Mouse (Mus musculus) neural tube, embryonic 13.5 days (tissue): ENCODE measurements around the gene Bpifb4. TPM values are rescaled to one million over a fixed set of nuclear protein-coding genes. Genes with fewer than 3 reads are reported as not detected.

Experiments used
- ATAC-seq: fragments of 200-750 bp; cut with Nextera tagmentation; 2 replicates; pipeline ENCODE4 v1.8.0; 2017; ENCODE audit warnings: low read depth, mild to moderate bottlenecking, moderate TSS enrichment, moderate library complexity
- H3K27ac ChIP-seq: fragments of 300-500 bp; sonication (generic); replicated peaks from 2 replicates; pipeline ENCODE4 v1.5.1; 2015; ENCODE audit warnings: moderate library complexity, mild to moderate bottlenecking, inconsistent platforms
- H3K27me3 ChIP-seq: fragments of 300-500 bp; sonication (generic); 2 replicates; pipeline ENCODE4 v1.6.1; 2015; ENCODE audit warnings: mild to moderate bottlenecking, inconsistent platforms
- H3K36me3 ChIP-seq: fragments of 300-500 bp; sonication (generic); 2 replicates; pipeline ENCODE4 v1.6.1; 2015; ENCODE audit warnings: mild to moderate bottlenecking, inconsistent platforms
- H3K4me1 ChIP-seq: fragments of 300-500 bp; sonication (generic); replicated peaks from 2 replicates; pipeline ENCODE4 v1.6.1; 2015; ENCODE audit warnings: inconsistent platforms
- H3K4me2 ChIP-seq: fragments of 300-500 bp; sonication (generic); 2 replicates; pipeline ENCODE4 v1.6.1; 2015; ENCODE audit warnings: inconsistent platforms, mild to moderate bottlenecking, moderate library complexity
- H3K4me3 ChIP-seq: fragments of 300-500 bp; sonication (generic); 2 replicates; pipeline ENCODE4 v1.5.1; 2015; ENCODE audit warnings: mild to moderate bottlenecking, inconsistent platforms
- H3K9ac ChIP-seq: fragments of 300-500 bp; sonication (generic); 2 replicates; pipeline ENCODE4 v1.6.1; 2015; ENCODE audit warnings: moderate library complexity, mild to moderate bottlenecking, inconsistent platforms
- H3K9me3 ChIP-seq: fragments of 300-500 bp; sonication (generic); 2 replicates; pipeline ENCODE4 v1.6.1; 2016; ENCODE audit warnings: inconsistent platforms
- WGBS: fragments of 180-500 bp; shearing (Covaris S2); methylation state at CpG from one replicate; pipeline ENCODE4 v1.1.7; 2015; 5-methylcytosine and 5-hydroxymethylcytosine counted together
- polyA plus RNA-seq: library from polyadenylated mRNA; unstranded; fragments of >200 nt; fragmentation: Nextera tagmentation; extraction: Ambion mirVana; gene quantifications from 2 replicates; pipeline ENCODE4 v1.2.1, GENCODE M21; 2015

Bpifb4 gene
- polyA plus RNA-seq, result not detected in 2 replicates

DNA sequence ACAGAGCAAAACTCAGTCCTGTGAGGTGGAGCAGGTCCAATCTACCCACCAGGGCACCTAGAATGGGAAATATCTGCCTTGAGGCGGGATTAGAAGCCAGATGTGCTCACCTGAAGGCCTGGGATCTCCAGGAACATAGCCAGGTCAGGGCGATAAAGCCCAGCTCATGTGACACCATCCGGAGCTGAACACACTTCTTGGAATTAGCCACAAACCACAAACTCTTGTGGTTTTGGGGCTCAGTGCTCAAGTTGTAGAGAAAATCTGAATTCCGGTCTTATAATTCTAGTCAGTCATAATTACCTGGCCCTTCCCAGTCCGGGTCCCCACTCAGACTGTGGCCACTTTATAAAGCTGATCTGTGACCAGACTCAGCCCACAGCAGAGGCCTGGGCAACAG, at the start of gene Bpifb4:
TSS of gene Bpifb4 (plus strand) at position 370 of the 400 bp plus-strand sequence.
- Histone ChIP-seq H3K9ac (no peak within 1 kb of the TSS), H3K36me3 (no peaks in the 10 kb centered on the region), H3K27ac (no peak within 1 kb of the TSS), H3K27me3 (no peaks in the 10 kb centered on the region; the same call in 1 of the 2 replicates), H3K9me3 (no peaks in the 10 kb centered on the region), H3K4me1 (no peaks in the 10 kb centered on the region), H3K4me2 (no peak within 1 kb of the TSS), H3K4me3 (no peak within 1 kb of the TSS)
- ATAC-seq, result no peak
- 89% methylated on average over 5 of the region's 5 CpGs for WGBS

DNA sequence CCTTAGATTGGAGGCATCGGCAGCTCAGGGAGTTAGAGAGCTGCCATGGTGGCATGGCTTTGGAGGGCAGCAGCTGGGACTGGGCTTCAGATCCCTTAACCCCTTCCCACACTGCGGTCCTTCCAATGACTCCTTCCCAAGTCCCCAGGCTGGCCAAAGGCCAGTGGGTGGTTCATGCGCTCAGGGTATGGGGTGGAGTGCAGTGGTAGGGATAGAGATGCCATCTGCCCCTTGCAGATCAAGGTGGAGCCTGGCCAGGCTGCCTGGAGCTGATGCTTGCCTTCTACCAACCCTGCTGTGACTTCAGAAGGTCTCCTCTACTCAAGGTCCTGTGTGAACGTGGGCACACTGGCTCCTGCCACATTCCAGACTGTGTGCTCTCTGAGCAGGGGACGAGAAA, 38.9 kb upstream of the Bpifb4 start:
- 82% methylated on average over 5 of the region's 5 CpGs for WGBS
- ATAC-seq, result no peak
- H3K9ac ChIP-seq, result no peak overlapping the region
- H3K9me3 ChIP-seq, result no peaks in the 10 kb centered on the region
- no peak overlapping the region for H3K4me2 ChIP-seq
- H3K4me3 ChIP-seq, result no peak overlapping the region
- H3K27me3 ChIP-seq, result no peaks in the 10 kb centered on the region
- no peaks in the 10 kb centered on the region for H3K4me1 ChIP-seq
- no peaks in the 10 kb centered on the region for H3K36me3 ChIP-seq
- H3K27ac ChIP-seq, result no peak overlapping the region

DNA sequence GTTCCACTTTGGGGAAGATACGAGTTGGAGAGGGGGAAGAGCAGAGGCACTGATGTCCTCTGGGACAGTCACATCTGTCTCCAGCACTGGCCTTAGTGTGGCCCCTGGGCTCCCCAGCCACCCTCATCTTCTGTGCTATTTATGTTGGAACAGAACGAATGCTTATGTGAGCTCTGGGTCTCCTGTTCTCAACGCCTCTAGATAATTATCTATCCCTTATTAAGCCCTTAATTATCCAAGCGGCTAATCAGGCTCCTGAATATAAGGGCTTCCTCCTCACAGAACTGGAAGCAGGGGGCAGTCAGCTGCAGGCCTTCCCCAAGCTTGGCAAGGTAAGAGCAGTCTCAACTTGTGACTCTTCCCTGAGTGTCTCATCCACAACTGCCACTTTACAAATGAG, 37.9 kb upstream of the Bpifb4 start, which contains the start of gene Bpifb6:
TSS of gene Bpifb6 (plus strand) at position 301 of the 400 bp plus-strand sequence.
- Histone ChIP-seq H3K4me3 (no peak within 1 kb of the TSS), H3K4me1 (no peaks in the 10 kb centered on the region), H3K36me3 (no peaks in the 10 kb centered on the region), H3K9ac (no peak within 1 kb of the TSS), H3K27me3 (no peaks in the 10 kb centered on the region), H3K4me2 (no peak within 1 kb of the TSS), H3K27ac (no peak within 1 kb of the TSS), H3K9me3 (no peaks in the 10 kb centered on the region)
- no peak for ATAC-seq
- 72% methylated on average over 4 of the region's 4 CpGs for WGBS

DNA sequence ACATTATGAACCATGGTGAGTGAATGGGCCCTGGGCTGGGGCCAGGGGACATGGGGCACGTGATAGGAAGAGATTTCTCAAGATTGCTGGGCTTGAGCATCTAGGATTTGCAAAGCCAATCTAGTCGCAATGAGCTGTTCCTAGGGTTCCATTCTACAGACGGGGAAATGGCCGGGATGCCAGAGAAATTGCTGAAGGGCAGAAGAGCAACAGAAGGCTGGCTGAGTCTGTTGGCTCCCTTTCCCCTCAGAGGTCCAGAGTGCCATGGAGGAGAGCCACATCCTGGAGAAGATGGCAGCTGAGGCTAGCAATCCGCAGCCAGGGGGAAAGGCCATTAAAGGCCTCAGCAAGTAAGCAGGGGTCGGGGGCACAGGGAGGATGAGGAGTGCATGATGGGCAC, 35.3 kb upstream of the Bpifb4 start:
- no peak for ATAC-seq
- Histone ChIP-seq H3K4me2 (no peak overlapping the region), H3K9ac (no peak overlapping the region), H3K9me3 (no peaks in the 10 kb centered on the region), H3K27ac (no peak overlapping the region), H3K27me3 (no peaks in the 10 kb centered on the region), H3K36me3 (no peaks in the 10 kb centered on the region), H3K4me1 (no peaks in the 10 kb centered on the region), H3K4me3 (no peak overlapping the region)
- WGBS, result 77% methylated on average over 6 of the region's 6 CpGs

DNA sequence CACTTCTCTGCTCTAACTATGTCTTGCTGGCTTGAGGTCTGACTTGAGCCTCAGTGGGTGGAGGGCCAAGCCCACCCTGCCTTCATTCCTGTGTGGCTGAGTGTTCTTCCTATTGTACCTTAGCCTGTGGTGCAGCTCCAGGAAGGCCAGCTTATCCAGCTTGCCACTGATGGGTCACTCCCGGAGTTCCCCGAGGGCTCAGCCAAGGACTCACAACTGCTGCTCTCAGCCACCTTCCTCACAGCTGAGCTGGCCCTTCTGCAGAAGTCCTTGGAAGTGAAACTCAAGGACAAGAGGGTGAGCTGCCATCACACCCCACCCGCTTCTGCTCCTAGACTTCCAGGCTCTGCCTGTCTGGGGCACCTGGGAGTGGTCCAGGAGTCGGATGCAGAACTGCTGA, 31.4 kb upstream of the Bpifb4 start:
- ATAC-seq, result no peak

DNA sequence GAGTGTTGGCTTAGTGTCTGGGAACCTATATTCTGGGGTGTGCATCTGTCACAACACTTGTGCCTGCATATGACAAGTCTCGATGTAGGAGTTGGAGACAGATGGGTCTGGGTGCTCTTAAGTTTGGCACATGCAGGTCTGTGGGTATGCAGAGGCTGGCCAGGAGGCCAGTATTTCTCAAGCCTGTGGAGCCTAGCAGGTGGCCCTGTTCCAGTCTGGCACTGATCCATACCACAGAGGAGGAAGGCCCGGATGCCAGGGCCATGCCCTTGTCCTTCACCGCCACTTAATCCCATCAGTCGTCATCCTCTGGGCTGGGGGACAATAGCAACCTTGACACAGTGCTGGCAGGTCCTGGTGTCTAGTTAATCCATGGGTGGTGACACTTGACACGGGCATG, 23.9 kb upstream of the Bpifb4 start:
- 81% methylated on average over 5 of the region's 5 CpGs for WGBS
- Histone ChIP-seq H3K9ac (no peak overlapping the region), H3K9me3 (no peaks in the 10 kb centered on the region), H3K4me1 (no peaks in the 10 kb centered on the region), H3K4me3 (no peak overlapping the region), H3K36me3 (no peaks in the 10 kb centered on the region), H3K4me2 (no peak overlapping the region), H3K27ac (no peak overlapping the region), H3K27me3 (no peaks in the 10 kb centered on the region)
- no peak for ATAC-seq

More for the DNA sequence above, 31.4 kb upstream of the Bpifb4 start:
- Histone ChIP-seq H3K9me3 (no peaks in the 10 kb centered on the region), H3K36me3 (no peaks in the 10 kb centered on the region), H3K27me3 (no peaks in the 10 kb centered on the region), H3K4me3 (no peak overlapping the region), H3K27ac (no peak overlapping the region), H3K4me1 (no peaks in the 10 kb centered on the region), H3K4me2 (no peak overlapping the region), H3K9ac (no peak overlapping the region)
- 92% methylated on average over 4 of the region's 4 CpGs for WGBS

DNA sequence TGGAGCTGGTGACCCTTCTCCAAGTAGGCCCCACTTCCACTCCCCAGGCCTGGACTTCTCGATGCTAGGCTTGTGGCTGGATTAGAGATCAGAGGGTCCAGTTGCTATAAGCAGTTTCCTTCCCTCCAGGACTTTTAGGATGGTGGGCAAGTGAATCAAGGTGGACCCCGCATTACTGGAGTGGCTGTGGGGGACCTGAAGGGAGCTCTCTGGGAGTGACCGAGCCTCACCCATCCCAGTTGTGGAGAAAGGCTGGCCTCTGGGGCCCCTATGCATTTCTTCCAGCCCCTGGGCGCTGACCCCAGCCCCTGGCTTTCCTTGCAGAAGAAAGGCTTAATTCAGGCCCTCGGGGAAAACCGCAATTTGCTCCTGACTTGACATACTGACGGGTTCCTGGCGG, 20.1 kb upstream of the Bpifb4 start, which contains the start of gene Bpifb3:
TSS of gene Bpifb3 (plus strand) at position 301 of the 400 bp plus-strand sequence.
- Histone ChIP-seq H3K36me3 (no peaks in the 10 kb centered on the region), H3K9ac (no peak within 1 kb of the TSS), H3K27me3 (no peaks in the 10 kb centered on the region), H3K4me1 (no peaks in the 10 kb centered on the region), H3K4me2 (no peak within 1 kb of the TSS), H3K4me3 (no peak within 1 kb of the TSS), H3K27ac (no peak within 1 kb of the TSS), H3K9me3 (no peaks in the 10 kb centered on the region)
- ATAC-seq, result no peak
- WGBS, result 64% methylated on average over 8 of the region's 8 CpGs

DNA sequence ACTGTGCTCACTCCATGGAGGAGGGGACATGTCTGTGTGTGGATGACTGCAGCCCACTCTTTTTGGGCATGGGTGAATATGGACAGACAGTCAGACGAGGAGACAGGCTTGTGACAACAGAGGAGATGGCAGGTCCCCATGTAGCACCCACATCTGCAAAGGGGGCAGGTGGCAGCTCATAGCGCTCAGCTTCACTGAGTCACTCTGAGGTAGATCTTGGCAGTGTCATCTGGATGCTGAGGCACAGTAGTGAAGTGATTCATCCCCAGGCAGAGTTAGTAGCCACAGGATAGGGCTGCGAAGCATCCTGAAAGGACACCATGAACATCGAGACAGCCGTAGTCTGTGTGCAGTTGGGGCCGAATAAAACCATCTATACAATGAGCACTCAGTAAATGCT, 16.8 kb upstream of the Bpifb4 start:
- no peak overlapping the region for H3K4me3 ChIP-seq
- H3K4me1 ChIP-seq, result no peaks in the 10 kb centered on the region
- H3K36me3 ChIP-seq, result no peaks in the 10 kb centered on the region
- H3K9me3 ChIP-seq, result no peaks in the 10 kb centered on the region
- H3K9ac ChIP-seq, result no peak overlapping the region
- no peak for ATAC-seq
- WGBS, result 87% methylated on average over 6 of the region's 6 CpGs
- no peak overlapping the region for H3K27ac ChIP-seq
- H3K27me3 ChIP-seq, result no peaks in the 10 kb centered on the region
- H3K4me2 ChIP-seq, result no peak overlapping the region

DNA sequence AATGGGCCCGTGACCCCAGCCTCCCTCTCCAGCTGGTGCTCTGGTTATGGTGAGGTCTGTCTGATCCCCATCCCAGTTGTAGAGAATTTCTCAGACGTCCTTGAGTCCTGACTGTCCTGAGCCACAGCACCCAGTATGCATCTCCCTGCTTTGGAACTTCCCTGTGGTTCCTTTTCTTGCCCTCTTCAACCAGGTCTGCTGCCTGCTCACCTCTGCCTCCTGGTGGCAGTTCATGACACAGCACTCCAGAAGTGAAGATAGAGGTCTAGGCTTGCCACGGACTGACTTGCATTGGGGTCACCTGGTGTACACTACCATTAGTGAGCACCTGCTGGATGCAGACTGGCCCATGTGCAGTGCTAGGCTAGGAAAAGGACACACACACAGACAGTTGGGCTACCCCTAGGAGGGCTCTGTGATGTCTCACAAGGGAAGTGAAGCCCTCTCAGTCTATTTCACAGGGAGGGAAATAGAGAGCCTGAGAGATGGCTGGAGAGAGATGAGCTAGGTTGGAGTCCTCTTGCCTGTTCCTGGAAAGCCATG, 8.1 kb upstream of the Bpifb4 start:
- ATAC-seq, result 0 out of 2 replicates have a peak, but pooled peaks have one; percentile 32
- Histone ChIP-seq H3K27me3 (no peaks in the 10 kb centered on the region), H3K36me3 (no peaks in the 10 kb centered on the region), H3K4me2 (no peak overlapping the region), H3K4me1 (peaks cover 7% of the 10 kb centered on the region; the same call in 1 of the 2 replicates), H3K9ac (no peak overlapping the region), H3K9me3 (no peaks in the 10 kb centered on the region), H3K27ac (no peak overlapping the region), H3K4me3 (no peak overlapping the region)
- WGBS, result 42% methylated on average over 3 of the region's 3 CpGs

DNA sequence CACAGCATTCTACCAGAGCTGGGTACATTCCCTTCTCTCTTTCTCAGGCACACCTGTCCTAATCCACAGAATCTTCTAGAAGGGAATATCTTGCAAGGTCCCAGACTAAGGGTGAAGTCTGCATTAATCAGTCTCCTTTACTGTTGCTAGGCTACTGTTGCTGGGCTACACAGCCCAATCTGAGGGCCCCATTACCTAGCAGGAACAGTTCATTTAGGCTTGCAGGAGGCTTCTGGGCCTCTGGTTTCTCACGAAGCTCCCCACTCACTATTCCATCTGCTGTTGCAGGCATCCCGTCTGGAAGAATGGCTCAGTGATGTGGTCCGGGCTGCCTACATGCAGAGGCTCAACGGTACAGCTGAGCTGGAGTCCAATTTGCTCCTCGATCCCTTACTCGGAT, 6.9 kb upstream of the Bpifb4 start:
- ATAC-seq, result no peak
- Histone ChIP-seq H3K4me1 (peaks cover 7% of the 10 kb centered on the region; the same call in 1 of the 2 replicates), H3K4me2 (no peak overlapping the region), H3K4me3 (no peak overlapping the region), H3K9ac (no peak overlapping the region), H3K27me3 (no peaks in the 10 kb centered on the region), H3K9me3 (no peaks in the 10 kb centered on the region), H3K36me3 (no peaks in the 10 kb centered on the region), H3K27ac (no peak overlapping the region)
- WGBS, result 65% methylated on average over 6 of the region's 6 CpGs

DNA sequence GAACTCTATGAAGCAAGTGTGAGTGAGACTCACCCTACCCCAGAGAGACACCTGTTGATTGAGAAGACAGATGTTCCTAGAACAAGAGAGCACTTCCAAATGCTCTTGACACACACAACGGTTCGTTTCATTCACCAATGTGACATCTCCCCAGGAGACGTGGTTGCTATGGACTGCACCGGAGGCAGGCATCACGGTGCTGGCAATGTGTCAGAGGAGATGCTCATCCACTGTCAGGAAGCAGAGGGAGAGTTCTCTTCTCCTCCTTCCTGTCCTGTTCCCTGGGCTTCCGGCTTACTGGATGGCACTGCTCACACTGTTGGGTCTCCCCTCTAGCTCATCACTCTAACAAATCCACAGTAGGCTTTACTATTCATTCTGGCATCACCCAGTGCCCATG, 4.7 kb upstream of the Bpifb4 start:
- no peaks in the 10 kb centered on the region; the same call in 1 of the 2 replicates for H3K27me3 ChIP-seq
- no peaks in the 10 kb centered on the region for H3K36me3 ChIP-seq
- 64% methylated on average over 6 of the region's 6 CpGs for WGBS
- ATAC-seq, result no peak
- H3K27ac ChIP-seq, result no peak overlapping the region
- H3K9ac ChIP-seq, result no peak overlapping the region
- no peak overlapping the region for H3K4me2 ChIP-seq
- no peak overlapping the region for H3K4me3 ChIP-seq
- no peaks in the 10 kb centered on the region for H3K9me3 ChIP-seq
- peaks cover 7% of the 10 kb centered on the region; the same call in 1 of the 2 replicates for H3K4me1 ChIP-seq

DNA sequence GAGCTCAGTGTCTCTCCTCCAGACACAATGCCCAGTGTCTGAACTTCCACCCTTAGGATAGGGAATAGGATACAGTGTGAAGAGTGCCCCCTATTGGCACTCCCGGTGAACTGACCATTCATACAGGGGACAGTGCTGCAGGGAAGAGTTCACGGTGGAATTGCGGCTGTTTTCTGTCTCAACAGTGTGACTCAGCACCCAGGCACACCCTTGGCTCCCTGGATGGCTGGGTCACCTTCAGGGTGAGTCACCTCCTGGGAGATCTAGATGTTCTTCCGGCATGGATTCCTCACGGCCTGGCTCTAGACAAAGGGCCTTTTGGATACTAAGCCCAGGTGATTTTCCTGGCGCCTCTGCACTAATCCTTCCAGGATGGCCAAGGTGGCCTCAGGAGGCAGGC, 2.7 kb upstream of the Bpifb4 start:
- Histone ChIP-seq H3K36me3 (no peaks in the 10 kb centered on the region), H3K9ac (no peak overlapping the region), H3K4me1 (peaks cover 7% of the 10 kb centered on the region; the same call in 1 of the 2 replicates), H3K9me3 (no peaks in the 10 kb centered on the region), H3K27ac (no peak overlapping the region), H3K4me3 (no peak overlapping the region), H3K4me2 (no peak overlapping the region), H3K27me3 (no peaks in the 10 kb centered on the region; the same call in 1 of the 2 replicates)
- 91% methylated on average over 6 of the region's 6 CpGs for WGBS
- no peak for ATAC-seq

DNA sequence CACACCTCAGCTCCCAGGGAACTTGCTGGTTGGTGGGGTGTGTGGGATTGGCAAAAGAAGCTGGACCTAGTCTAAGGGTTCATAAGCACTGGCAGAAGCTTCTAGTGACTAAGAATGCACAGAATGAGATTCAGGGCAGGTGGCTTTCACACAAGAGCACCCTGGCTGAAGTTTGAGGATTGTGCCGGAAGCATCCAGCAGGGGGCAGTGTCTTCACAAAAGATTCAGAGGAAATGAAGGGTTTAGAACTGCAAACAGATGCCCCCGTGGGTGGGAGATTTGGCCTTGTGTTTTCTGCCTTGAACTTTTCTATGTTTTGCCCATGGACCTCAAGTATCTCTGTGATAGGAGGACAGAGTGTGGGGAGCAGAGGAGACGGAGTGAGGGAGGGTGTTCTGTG, 5.5 kb downstream of the Bpifb4 start:
- no peaks in the 10 kb centered on the region for H3K9me3 ChIP-seq
- H3K27ac ChIP-seq, result no peak overlapping the region
- H3K4me1 ChIP-seq, result no peaks in the 10 kb centered on the region
- no peaks in the 10 kb centered on the region for H3K36me3 ChIP-seq
- WGBS, result 48% methylated on average over 3 of the region's 3 CpGs
- no peak overlapping the region for H3K4me2 ChIP-seq
- ATAC-seq, result no peak
- H3K4me3 ChIP-seq, result no peak overlapping the region
- H3K9ac ChIP-seq, result no peak overlapping the region
- H3K27me3 ChIP-seq, result no peaks in the 10 kb centered on the region
